Mouse (Mus musculus) liver, postnatal 0 days (tissue): ENCODE results near the gene St7.

ENCODE experiments used
- CTCF ChIP-seq: sonication (generic); IDR thresholded peaks from 2 replicates; pipeline ENCODE4 v1.5.1; 2016; ENCODE audit warnings: antibody characterized with exemption, low read depth
- EP300 ChIP-seq: IDR thresholded peaks from 2 replicates; pipeline ENCODE4 v1.6.1; 2016; ENCODE audit warnings: antibody characterized with exemption, low read depth, mild to moderate bottlenecking

DNA sequence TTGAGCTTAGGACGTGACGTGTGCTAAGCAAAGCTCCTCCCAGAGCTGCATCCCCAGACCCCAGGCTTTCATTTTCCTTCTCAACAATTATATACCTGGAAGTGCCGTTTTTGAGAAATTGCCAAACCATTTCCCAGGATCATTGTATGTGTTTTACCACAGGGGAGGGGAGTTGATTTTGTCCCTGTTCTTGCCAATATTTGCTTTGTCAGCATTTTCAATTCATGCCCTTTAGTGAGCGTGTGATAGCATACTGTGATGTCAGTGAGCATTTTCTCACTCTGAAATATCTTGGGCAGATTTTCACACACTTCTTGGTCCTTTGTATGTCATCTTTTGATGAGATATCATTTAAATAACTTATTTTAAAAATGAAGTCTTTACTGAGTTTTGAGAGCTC, 65.8 kb downstream of the St7 start:
- TF ChIP-seq CTCF (no peak), EP300 (no peak)
